Mouse (Mus musculus) MEL (cell line): ENCODE measurements around the gene Rundc1. TPM values are rescaled to one million over a fixed set of nuclear protein-coding genes. Genes with fewer than 3 reads are reported as not detected.

Experiments
- DNase-seq: peaks from one replicate; pipeline ENCODE4 v3.0.0; 2011; ENCODE audit warnings: low read depth, low spot score
- H3K27ac ChIP-seq: 2 replicates; pipeline ENCODE4 v1.5.1; 2012; ENCODE audit warnings: low read depth, mild to moderate bottlenecking, control low read depth, low read length, moderate library complexity; ENCODE audit not compliant: control insufficient read depth
- H3K27me3 ChIP-seq, 2 experiments: fragments of 150-350 bp in 1 of 2; sonication (generic) in 1 of 2; 2 replicates each; pipeline ENCODE4 v1.6.1; 2012; ENCODE audit warnings: low read length in 2 of 2, mild to moderate bottlenecking in 2 of 2, improper control_type of control experiment in 1 of 2, moderate library complexity in 1 of 2; ENCODE audit not compliant: insufficient read depth in 2 of 2, control insufficient read depth in 1 of 2
- H3K36me3 ChIP-seq, 2 experiments: 2 replicates each; pipeline ENCODE4 v1.6.1; 2012 to 2014; ENCODE audit warnings: low read length in 2 of 2, improper control_type of control experiment in 1 of 2, inconsistent platforms in 1 of 2, mild to moderate bottlenecking in 1 of 2; ENCODE audit not compliant: insufficient read depth in 2 of 2, control insufficient read depth in 1 of 2
- H3K4me1 ChIP-seq, 2 experiments: fragments of 150-350 bp in 1 of 2; sonication (generic) in 1 of 2; 2 replicates each; pipeline ENCODE4 v1.6.1; 2012; ENCODE audit warnings: low read length in 2 of 2, improper control_type of control experiment in 1 of 2, mild to moderate bottlenecking in 1 of 2; ENCODE audit not compliant: insufficient read depth in 2 of 2, control insufficient read depth in 1 of 2
- H3K4me3 ChIP-seq, 2 experiments: fragments of 150-350 bp in 1 of 2; sonication (generic) in 1 of 2; 2 replicates each; pipeline ENCODE4 v1.5.1; 2012; ENCODE audit warnings: low read depth in 2 of 2, low read length in 2 of 2, mild to moderate bottlenecking in 2 of 2, moderate library complexity in 2 of 2, control low read depth in 1 of 2, improper control_type of control experiment in 1 of 2; ENCODE audit not compliant: control insufficient read depth in 1 of 2, insufficient read depth in 1 of 2
- H3K79me2 ChIP-seq: 2 replicates; pipeline ENCODE4 v1.6.1; 2012; ENCODE audit warnings: mild to moderate bottlenecking, low read length, moderate library complexity; ENCODE audit not compliant: control insufficient read depth, poor library complexity, insufficient read depth
- H3K9ac ChIP-seq: 2 replicates; pipeline ENCODE4 v1.6.1; 2012; ENCODE audit warnings: low read depth, mild to moderate bottlenecking, control low read depth, low read length, moderate library complexity; ENCODE audit not compliant: control insufficient read depth, poor library complexity, severe bottlenecking
- H3K9me3 ChIP-seq: fragments of 150-350 bp; sonication (generic); replicated peaks from 2 replicates; pipeline ENCODE4 v1.6.1; 2012; ENCODE audit warnings: mild to moderate bottlenecking, low read length, improper control_type of control experiment, moderate library complexity; ENCODE audit not compliant: insufficient read depth
- CHD1 ChIP-seq: IDR thresholded peaks from 2 replicates; pipeline ENCODE4 v1.6.1; 2012; ENCODE audit warnings: low read depth, mild to moderate bottlenecking, inconsistent platforms, low read length, improper control_type of control experiment
- CTCF ChIP-seq, 3 experiments: IDR thresholded peaks in 2 of 3; conservative IDR thresholded peaks in 1 of 3; 2 replicates each; pipeline ENCODE4 v1.5.1; 2011 to 2012; ENCODE audit warnings: low read length in 3 of 3, low read depth in 2 of 3, mild to moderate bottlenecking in 2 of 3, improper control_type of control experiment in 1 of 3, inconsistent platforms in 1 of 3, mixed read lengths in 1 of 3, moderate library complexity in 1 of 3; ENCODE audit not compliant: control insufficient read depth in 1 of 3, insufficient read depth in 1 of 3, poor library complexity in 1 of 3, severe bottlenecking in 1 of 3
- E2F4 ChIP-seq: IDR thresholded peaks from 2 replicates; pipeline ENCODE4 v1.6.1; 2011; ENCODE audit warnings: low read depth, low read length, improper control_type of control experiment, borderline replicate concordance
- ELF1 ChIP-seq: IDR thresholded peaks from 2 replicates; pipeline ENCODE4 v1.6.1; 2014; ENCODE audit warnings: low read depth, mild to moderate bottlenecking, inconsistent platforms, low read length, improper control_type of control experiment, moderate library complexity
- EP300 ChIP-seq, 2 experiments: IDR thresholded peaks; 2 replicates each; pipeline ENCODE4 v1.6.1; 2011; ENCODE audit warnings: improper control_type of control experiment in 2 of 2, low read length in 2 of 2, low read depth in 1 of 2, mild to moderate bottlenecking in 1 of 2
- GATA1 ChIP-seq: IDR thresholded peaks from 2 replicates; pipeline ENCODE4 v1.6.1; 2011; ENCODE audit warnings: low read depth, low read length, improper control_type of control experiment
- MAX ChIP-seq: IDR thresholded peaks from 2 replicates; pipeline ENCODE4 v1.6.1; 2011; ENCODE audit warnings: low read length, improper control_type of control experiment
- MEF2A ChIP-seq: IDR thresholded peaks from 2 replicates; pipeline ENCODE4 v1.6.1; 2014; ENCODE audit warnings: low read depth, mild to moderate bottlenecking, inconsistent platforms, low read length, improper control_type of control experiment; ENCODE audit not compliant: poor library complexity, insufficient replicate concordance, severe bottlenecking; ENCODE audit errors: extremely low read depth
- MXI1 ChIP-seq: IDR thresholded peaks from 2 replicates; pipeline ENCODE4 v1.6.1; 2011; ENCODE audit warnings: mild to moderate bottlenecking, low read depth, low read length, improper control_type of control experiment
- MYB ChIP-seq: IDR thresholded peaks from 2 replicates; pipeline ENCODE4 v1.6.1; 2011; ENCODE audit warnings: mild to moderate bottlenecking, low read depth, low read length, improper control_type of control experiment
- MYC ChIP-seq: IDR thresholded peaks from 2 replicates; pipeline ENCODE4 v1.6.1; 2011; ENCODE audit warnings: low read depth, mild to moderate bottlenecking, low read length, improper control_type of control experiment, moderate library complexity
- POLR2A ChIP-seq, 2 experiments: IDR thresholded peaks; 2 replicates each; pipeline ENCODE4 v1.6.1; 2011 to 2012; ENCODE audit warnings: low read length in 2 of 2, mild to moderate bottlenecking in 2 of 2, control low read depth in 1 of 2, improper control_type of control experiment in 1 of 2, low read depth in 1 of 2, moderate library complexity in 1 of 2; ENCODE audit not compliant: control insufficient read depth in 1 of 2, insufficient read depth in 1 of 2, poor library complexity in 1 of 2
- POLR2AphosphoS5 ChIP-seq: IDR thresholded peaks from 2 replicates; pipeline ENCODE4 v1.6.1; 2012; ENCODE audit warnings: low read depth, borderline replicate concordance, mild to moderate bottlenecking, inconsistent platforms, low read length, moderate library complexity, mixed read lengths
- RCOR1 ChIP-seq: IDR thresholded peaks from 2 replicates; pipeline ENCODE4 v1.6.1; 2012; ENCODE audit warnings: low read depth, mild to moderate bottlenecking, inconsistent platforms, low read length, improper control_type of control experiment
- SMC3 ChIP-seq: IDR thresholded peaks from 2 replicates; pipeline ENCODE4 v1.6.1; 2011; ENCODE audit warnings: low read depth, low read length, improper control_type of control experiment
- ZKSCAN1 ChIP-seq: IDR thresholded peaks from 2 replicates; pipeline ENCODE4 v1.6.1; 2012; ENCODE audit warnings: low read depth, mild to moderate bottlenecking, inconsistent platforms, low read length, improper control_type of control experiment, moderate library complexity
- ZNF384 ChIP-seq: IDR thresholded peaks from 2 replicates; pipeline ENCODE4 v1.6.1; 2012; ENCODE audit warnings: low read depth, mild to moderate bottlenecking, inconsistent platforms, low read length, improper control_type of control experiment
- polyA plus RNA-seq, 2 experiments: library from polyadenylated mRNA; stranded (reverse) in 1 of 2; unstranded in 1 of 2; fragments of >175 nt in 1 of 2; fragments of >200 nt in 1 of 2; gene quantifications; 2 replicates each; pipeline versions ENCODE4 v1.2.1 to v1.2.4; 2012; ENCODE audit warnings: low replicate concordance in 2 of 2, low read depth in 1 of 2; ENCODE audit not compliant: insufficient read length in 2 of 2, insufficient read depth in 1 of 2, missing spikeins in 1 of 2
- total RNA-seq: library from RNA; depleted of rRNA; stranded (reverse); fragments of 300-350 nt; gene quantifications from 2 replicates; pipeline ENCODE4 v1.2.3, GENCODE M21; 2012

The Rundc1 gene
- total and polyA plus RNA-seq, 3 experiments, result 9.2 to 13.1 TPM; not detected in 1

DNA sequence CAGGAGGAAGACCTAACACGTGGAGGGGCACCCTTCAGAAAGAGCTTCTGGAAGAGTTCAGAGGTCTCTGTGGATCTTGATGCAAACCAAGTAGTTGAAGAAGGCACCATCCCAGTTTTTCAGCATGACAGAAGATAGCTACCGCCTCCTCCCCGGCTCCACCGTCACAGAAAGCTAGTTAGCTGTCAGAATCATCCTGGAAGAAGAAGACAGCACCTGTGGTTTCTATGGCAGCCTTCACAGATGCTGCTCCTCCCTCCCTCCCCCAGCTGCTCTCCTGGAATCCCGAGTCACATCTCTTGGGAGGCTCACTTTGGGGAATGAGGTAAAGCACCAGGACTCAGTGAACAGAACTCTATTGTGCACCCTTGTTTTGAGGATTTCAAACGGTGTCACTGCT, 5.9 kb upstream of the Rundc1 start:
- H3K4me3 ChIP-seq, result no peak overlapping the region

DNA sequence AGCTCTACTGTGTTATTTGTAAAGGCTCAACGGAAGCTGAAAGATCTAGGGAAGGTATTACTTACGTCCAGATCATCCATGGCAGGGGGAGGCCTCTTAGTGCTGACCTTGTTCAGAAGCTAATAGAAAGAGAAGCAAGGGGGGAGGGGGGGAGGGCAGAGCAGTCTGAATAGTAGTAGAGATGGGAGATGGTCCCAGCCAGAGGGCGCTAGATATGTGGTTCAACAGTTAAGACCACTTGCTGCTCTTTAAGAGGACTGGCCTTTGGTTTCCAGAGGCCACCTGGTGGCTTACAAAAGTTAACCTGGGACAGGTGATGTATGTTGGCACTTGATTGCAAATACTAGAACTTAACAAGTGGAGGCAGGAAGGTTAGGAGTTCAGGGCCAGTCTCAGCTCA, 5.3 kb upstream of the Rundc1 start:
- DNase-seq, result peak; percentile 61
- Histone ChIP-seq H3K79me2 (peaks cover 12% of the 10 kb centered on the region), H3K4me3 (no peak overlapping the region), H3K27me3 (no peaks in the 10 kb centered on the region), H3K9ac (no peak overlapping the region), H3K27ac (peak overlapping the region; percentile 17; the same call in 1 of the 2 replicates), H3K9me3 (no peaks in the 10 kb centered on the region), H3K36me3 (peaks cover 0 to 22% of the 10 kb centered on the region in 2 experiments; a peak in 3 of 4 replicates), H3K4me1 (peaks cover 12 to 17% of the 10 kb centered on the region in 2 experiments)
- TF ChIP-seq SMC3 (peak; percentile 41), CTCF (IDR thresholded peaks at IDR 0.05 in 2 of 3, conservative IDR thresholded peaks at IDR 0.05 in 1 of 3; ENCODE audit: control insufficient read depth in 1 of 3, insufficient read depth in 1 of 3, low read depth in 2 of 3, low read length in 3 of 3, poor library complexity in 1 of 3, severe bottlenecking in 1 of 3) (peak; percentile 22 to 52 (median 41)), ELF1 (no peak)

More for the DNA sequence above, 5.9 kb upstream of the Rundc1 start:
- Histone ChIP-seq H3K4me1 (peaks cover 12 to 14% of the 10 kb centered on the region in 2 experiments), H3K27me3 (no peaks in the 10 kb centered on the region), H3K9me3 (no peaks in the 10 kb centered on the region), H3K36me3 (peaks cover 2 to 22% of the 10 kb centered on the region in 2 experiments), H3K27ac (no peak overlapping the region), H3K9ac (no peak overlapping the region), H3K79me2 (peaks cover 12% of the 10 kb centered on the region)
- TF ChIP-seq CHD1 (no peak), POLR2AphosphoS5 (no peak), MXI1 (no peak), POLR2A (IDR thresholded peaks at IDR 0.05; ENCODE audit: control insufficient read depth in 1 of 2, insufficient read depth in 1 of 2, low read depth in 1 of 2, low read length in 2 of 2, poor library complexity in 1 of 2) (no peak), E2F4 (no peak), MYB (no peak), MYC (no peak), GATA1 (no peak), ZKSCAN1 (no peak), EP300 (IDR thresholded peaks at IDR 0.05; ENCODE audit: low read depth in 1 of 2, low read length in 2 of 2) (no peak), RCOR1 (no peak), ZNF384 (no peak), MEF2A (no peak), MAX (no peak)
- DNase-seq, result no peak
